Mouse (Mus musculus) adrenal gland, postnatal 36 days (tissue): ENCODE results near the gene Gm20873. TPM values are rescaled to one million over a fixed set of nuclear protein-coding genes. Genes with fewer than 3 reads are reported as not detected.
"Not testable (repeated sequence)": the region's sequence is repeated elsewhere in the genome, so short reads cannot be mapped to it uniquely, and the experiment has no call there.

Experiments
- DNase-seq, 2 experiments: peaks; one replicate each; pipeline ENCODE4 v3.0.0; 2021; ENCODE audit warnings: mixed read lengths in 1 of 2
- long read RNA-seq, 2 experiments: library from polyadenylated mRNA; stranded (forward); transcript quantifications; one replicate each; pipeline ENCODE4 v2.0.0; 2021; ENCODE audit warnings: borderline sequencing depth in 2 of 2
- total RNA-seq, 2 experiments: library from RNA; stranded (reverse); gene quantifications; 2 replicates each; pipeline ENCODE4 v1.2.3; 2021

Gene Gm20873
- total RNA-seq = not detected
- long read RNA-seq, experiment 1 = 0 reads
- long read RNA-seq, experiment 2 = 0 reads

- not testable (repeated sequence) for DNase-seq
Observed at GRCm38 (mm10) chrY:6266798-6267197, at the start of gene Gm20873. Gene Gm20873 (plus strand): TSS chrY:6267098.

DNA sequence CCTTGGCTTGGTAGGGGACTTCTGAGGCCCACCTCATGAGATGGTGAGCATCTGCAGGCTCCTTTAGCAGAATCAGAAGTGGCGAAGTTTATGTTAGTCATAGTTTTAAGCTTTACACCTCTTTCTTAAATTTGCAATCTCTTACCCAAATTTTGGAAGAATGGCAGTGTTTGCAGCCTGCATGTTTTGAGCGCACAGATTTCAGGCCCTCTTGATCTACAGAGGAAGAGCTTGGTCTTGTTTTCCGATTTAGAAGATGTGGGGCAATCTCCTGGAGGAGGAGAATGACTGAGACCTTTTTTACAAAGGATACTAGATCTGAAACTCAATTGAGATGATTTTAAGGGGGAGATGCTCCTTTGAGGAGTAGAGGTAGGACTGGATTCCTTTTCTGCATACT lies 29.0 kb upstream of the Gm20873 start, which contains the start of gene Gm21746:
Gene Gm21746, minus strand, starts transcription at position 101 of the 400 bp plus-strand sequence.
- DNase-seq = not testable (repeated sequence)

Other genes starting within 250 kb of the Gm20873 start
- not detected for gene Gm21746, start 29.1 kb upstream of the Gm20873 start, total RNA-seq